Comparison of ENCODE assay signal across 21 mouse cellular contexts in the genomic region with DNA sequence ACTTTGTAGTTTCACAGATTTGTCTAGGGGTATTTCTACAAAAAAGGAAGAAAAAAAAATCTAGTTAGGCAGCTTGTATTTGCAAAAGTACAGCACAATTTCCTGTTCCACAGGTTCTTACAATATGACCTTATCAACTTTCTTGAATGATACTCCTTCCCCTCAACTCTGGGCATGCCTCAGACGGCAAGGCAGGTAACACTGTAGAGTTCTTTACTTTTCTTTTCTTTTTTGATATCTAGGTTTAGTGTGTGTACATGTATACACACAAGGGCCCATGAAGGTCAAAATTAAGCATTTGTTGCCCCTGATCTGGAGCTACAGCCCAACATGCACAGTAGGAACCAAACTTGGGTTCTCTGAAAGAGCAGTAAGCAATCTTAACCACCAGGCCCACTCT.
"Had no signal": no experiment of that assay in that cellular context is flagged by ENCODE, and none has a peak within 500 bp of the region (broad histone marks: within the 10 kb centered on the region; RNA-seq: fewer than 3 reads in every experiment).

No protein-coding gene starts in this region.

- H3K27ac ChIP-seq: liver, embryonic 13.5 days; liver, embryonic 15.5 days; macrophage; midbrain, embryonic 13.5 days; midbrain, embryonic 15.5 days; neural tube, embryonic 12.5 days had no signal

- H3K9ac ChIP-seq: liver, embryonic 13.5 days; liver, embryonic 15.5 days; liver, postnatal 0 days; lung, embryonic 14.5 days; midbrain, embryonic 13.5 days; midbrain, embryonic 15.5 days; neural tube, embryonic 12.5 days had no signal

- H3K9me3 ChIP-seq: liver, embryonic 13.5 days; liver, embryonic 15.5 days; megakaryocyte, embryonic 14.5 days; midbrain, embryonic 13.5 days; midbrain, embryonic 15.5 days; neural tube, embryonic 12.5 days had no signal

- H3K27me3 ChIP-seq: liver, embryonic 13.5 days; liver, embryonic 15.5 days; megakaryocyte, embryonic 14.5 days; midbrain, embryonic 13.5 days; midbrain, embryonic 15.5 days; neural tube, embryonic 12.5 days had no signal

- H3K4me3 ChIP-seq: liver, embryonic 13.5 days; liver, embryonic 15.5 days; megakaryocyte, embryonic 14.5 days; midbrain, embryonic 13.5 days; midbrain, embryonic 15.5 days; neural tube, embryonic 12.5 days had no signal

- ATAC-seq: liver, postnatal 0 days; midbrain, embryonic 13.5 days; midbrain, embryonic 15.5 days had no signal

- DNase-seq: liver, embryonic 13.5 days; liver, postnatal 0 days; lung, embryonic 14.5 days; lung, postnatal 10 days; lung, postnatal 36 days; retina, postnatal 1 day; right cerebral cortex, adult 18-20 months; right cerebral cortex, postnatal 25 days; right cerebral cortex, postnatal 4 days; spleen, adult 18-20 months; thymus, adult 18-20 months; thymus, postnatal 14 days; thymus, postnatal 36 days had no signal

- H3K36me3 ChIP-seq: liver, embryonic 13.5 days; liver, embryonic 15.5 days; midbrain, embryonic 13.5 days; midbrain, embryonic 15.5 days; neural tube, embryonic 12.5 days had no signal

- H3K4me1 ChIP-seq: liver, embryonic 13.5 days; liver, embryonic 15.5 days; megakaryocyte, embryonic 14.5 days; midbrain, embryonic 15.5 days; neural tube, embryonic 12.5 days had no signal

- H3K4me2 ChIP-seq: liver, embryonic 11.5 days; liver, embryonic 13.5 days; liver, embryonic 15.5 days; lung, embryonic 14.5 days; midbrain, embryonic 11.5 days; midbrain, embryonic 13.5 days; midbrain, embryonic 15.5 days; neural tube, embryonic 12.5 days had no signal
